Mouse (Mus musculus): ENCODE data around the gene Mypop. TPM values are rescaled to one million over a fixed set of nuclear protein-coding genes. Genes with fewer than 3 reads are reported as not detected.
A peak's percentile ranks its signal among the peaks of the same experiment; 100 is the strongest.

Mypop gene
- polyA plus RNA-seq (2015; fragmentation: Nextera tagmentation; extraction: Ambion mirVana): 3.8 and 4.2 TPM in 2 replicates

DNA sequence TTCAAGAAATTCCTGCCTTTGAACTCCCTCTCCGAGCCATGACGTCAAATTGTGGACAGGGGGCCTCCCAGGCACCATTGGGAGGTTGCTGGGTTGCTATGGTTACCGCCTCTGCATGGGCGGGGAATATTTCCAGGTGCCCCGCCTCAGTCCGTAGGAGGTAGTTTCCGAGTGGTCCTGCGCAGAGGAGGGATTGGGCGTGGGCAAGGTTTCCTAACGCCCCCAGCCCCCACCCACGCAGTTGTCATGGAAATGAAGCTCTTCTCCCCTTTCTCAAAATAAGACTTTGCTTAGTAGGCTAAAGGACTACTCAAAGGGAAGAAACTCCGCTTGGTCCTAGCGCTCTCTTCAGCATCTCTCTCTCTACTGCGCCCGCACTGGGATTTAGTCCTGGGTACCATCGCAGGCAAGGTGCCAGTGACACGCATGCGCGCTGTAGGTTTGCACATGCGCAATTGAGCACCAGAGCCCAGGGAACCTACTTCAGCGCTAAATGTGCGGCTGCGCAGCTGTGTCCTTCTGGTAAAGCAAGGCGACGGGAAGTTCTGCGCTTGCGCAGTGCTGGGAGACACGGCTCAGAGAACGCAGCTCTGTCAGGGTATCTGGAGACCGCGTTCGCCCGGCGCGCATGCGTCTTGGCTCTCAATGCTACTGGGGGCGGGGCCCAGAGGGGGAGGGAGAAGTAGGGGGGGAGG is at the start of gene Mypop:
Gene Mypop (plus strand): TSS at position 645 of the 695 bp plus-strand sequence.
- H3K4me2 ChIP-seq (replicated peaks): peak within 1 kb of the TSS; percentile 82
- no peaks in the 10 kb centered on the region; the same call in 1 of the 2 replicates for H3K36me3 ChIP-seq
- peak within 1 kb of the TSS; percentile 92 for H3K27ac ChIP-seq
- H3K9me3 ChIP-seq: no peaks in the 10 kb centered on the region
- H3K4me1 ChIP-seq (replicated peaks): peaks cover 48% of the 10 kb centered on the region
- peak; percentile 94 for ATAC-seq
- H3K4me3 ChIP-seq (replicated peaks): peak within 1 kb of the TSS; percentile 61
- H3K9ac ChIP-seq (replicated peaks): peak within 1 kb of the TSS; percentile 79
- H3K27me3 ChIP-seq: peaks cover 21% of the 10 kb centered on the region
- under 1% methylated on average over 36 of the region's 37 CpGs for WGBS

DNA sequence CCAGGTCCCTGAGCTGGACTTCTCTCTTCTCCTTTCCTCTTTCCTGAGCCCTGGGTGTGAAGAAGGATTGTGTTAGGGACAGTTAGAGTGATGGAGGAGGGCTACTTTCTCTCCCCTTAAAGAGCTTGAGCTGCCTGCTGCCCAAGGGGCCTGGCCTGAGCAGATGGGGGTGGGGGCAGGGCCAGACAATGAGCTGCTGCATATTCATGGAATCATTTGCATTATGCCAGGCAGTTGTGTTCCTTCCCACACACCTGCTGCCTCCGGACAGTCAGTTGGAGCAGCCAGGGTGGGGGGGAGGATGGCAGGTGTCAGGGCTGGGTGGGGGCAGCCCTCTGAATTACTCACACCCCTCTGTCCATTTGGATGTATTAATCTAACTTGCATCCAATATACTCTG is 48.7 kb upstream of the Mypop start:
- Histone ChIP-seq H3K4me2 (replicated peaks) (peak overlapping the region; percentile 46), H3K4me1 (replicated peaks) (peaks cover 79% of the 10 kb centered on the region), H3K27me3 (no peaks in the 10 kb centered on the region), H3K4me3 (replicated peaks) (peak overlapping the region; percentile 16), H3K9me3 (no peaks in the 10 kb centered on the region), H3K9ac (replicated peaks) (peak overlapping the region; percentile 51), H3K36me3 (peaks cover 42% of the 10 kb centered on the region), H3K27ac (peak overlapping the region; percentile 88)
- peak; percentile 91 for ATAC-seq
- WGBS: 0% methylated on average over 1 of the region's 1 CpGs

DNA sequence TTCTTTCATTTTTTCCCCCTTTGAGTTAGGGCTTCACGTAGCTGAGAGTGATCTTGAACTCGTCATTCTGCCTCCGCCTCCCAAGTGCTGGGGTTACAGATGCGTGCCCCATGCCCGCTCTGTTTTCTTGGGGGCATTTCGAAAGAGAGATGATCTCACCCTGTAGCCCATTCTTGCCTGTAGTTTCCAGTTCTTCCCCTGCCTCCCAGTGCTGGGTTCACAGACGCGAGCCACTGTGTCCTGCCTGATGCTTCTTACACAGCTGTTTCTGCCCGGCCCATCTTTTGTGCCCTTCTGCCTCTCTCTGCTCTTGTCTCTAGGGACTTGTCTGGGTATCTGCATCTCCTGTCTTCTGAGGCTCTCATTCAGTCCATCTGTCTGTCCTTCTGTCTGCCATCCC is 48.2 kb upstream of the Mypop start:
- H3K27ac ChIP-seq: peak overlapping the region; percentile 88
- peaks cover 46% of the 10 kb centered on the region for H3K36me3 ChIP-seq
- no peaks in the 10 kb centered on the region for H3K27me3 ChIP-seq
- H3K4me1 ChIP-seq (replicated peaks): peaks cover 81% of the 10 kb centered on the region
- peak; percentile 34 for ATAC-seq
- 35% methylated on average over 9 of the region's 9 CpGs for WGBS
- H3K9ac ChIP-seq (replicated peaks): peak overlapping the region; percentile 2; the same call in 1 of the 2 replicates
- no peaks in the 10 kb centered on the region for H3K9me3 ChIP-seq
- H3K4me3 ChIP-seq (replicated peaks): no peak overlapping the region
- peak overlapping the region; percentile 46; the same call in 1 of the 2 replicates for H3K4me2 ChIP-seq (replicated peaks)

DNA sequence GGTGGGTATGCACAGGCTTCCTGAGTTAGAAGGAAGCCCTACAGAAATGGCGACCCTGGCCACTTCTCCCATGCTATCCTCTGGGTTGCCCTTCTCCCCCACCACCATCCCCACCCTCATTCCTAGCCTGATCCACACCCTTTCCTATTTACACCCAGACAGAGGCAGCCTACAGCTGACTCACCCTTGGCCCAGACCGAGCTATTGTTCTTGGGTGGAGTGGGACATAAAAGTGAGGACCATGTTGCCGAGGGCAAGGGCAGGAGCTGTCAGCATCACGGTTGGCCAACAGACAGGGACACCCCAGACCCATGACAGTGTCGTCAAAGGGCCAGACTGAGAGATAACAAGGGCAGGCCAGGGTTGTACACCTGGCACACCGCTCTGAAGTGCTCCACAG is 42.9 kb upstream of the Mypop start:
- ATAC-seq: no peak
- peaks cover 73% of the 10 kb centered on the region for H3K4me1 ChIP-seq (replicated peaks)

DNA sequence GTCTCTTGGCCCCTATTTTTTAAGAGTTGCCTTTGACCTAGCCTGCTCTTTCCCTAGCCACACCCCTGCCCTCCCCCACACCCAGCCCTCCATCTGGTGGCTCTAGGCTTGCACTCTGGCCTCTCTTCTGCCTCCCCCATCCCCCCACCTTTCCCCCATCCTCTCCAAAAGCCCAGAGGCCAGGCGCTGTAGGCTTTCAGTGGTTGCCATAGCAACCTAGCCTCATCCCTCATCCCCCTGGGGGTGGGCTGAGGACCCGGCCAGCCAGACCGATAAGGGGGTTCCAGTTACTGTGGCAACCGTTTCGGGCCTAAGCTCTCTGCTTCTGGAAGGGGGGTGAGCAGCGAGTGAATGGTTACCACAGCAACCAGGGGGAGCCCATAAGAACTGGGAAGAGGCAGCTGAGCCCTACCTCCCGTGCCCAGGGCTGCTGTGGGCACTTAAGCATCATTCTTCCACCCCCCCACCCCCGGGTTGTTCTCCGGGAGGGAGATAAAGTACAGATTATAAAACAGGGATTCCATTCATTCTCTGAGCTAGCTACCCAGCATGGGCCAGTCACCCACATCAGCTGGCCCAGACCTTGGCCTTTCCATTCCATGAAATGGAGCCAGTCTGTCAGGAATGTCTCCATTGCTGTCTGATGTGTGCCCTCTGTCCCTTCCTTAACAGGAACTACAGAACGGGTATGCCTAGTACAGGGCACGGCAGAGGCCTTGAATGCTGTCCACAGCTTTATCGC is 41.1 kb upstream of the Mypop start:
- Histone ChIP-seq H3K4me3 (replicated peaks) (peak overlapping the region; percentile 19), H3K9me3 (no peaks in the 10 kb centered on the region), H3K4me1 (replicated peaks) (peaks cover 55% of the 10 kb centered on the region), H3K9ac (replicated peaks) (peak overlapping the region; percentile 49), H3K36me3 (peaks cover 56% of the 10 kb centered on the region), H3K4me2 (replicated peaks) (peak overlapping the region; percentile 49), H3K27ac (peak overlapping the region; percentile 97), H3K27me3 (no peaks in the 10 kb centered on the region)
- ATAC-seq: peak; percentile 95
- 5% methylated on average over 12 of the region's 12 CpGs for WGBS

More for the DNA sequence above, 42.9 kb upstream of the Mypop start:
- H3K4me3 ChIP-seq (replicated peaks): no peak overlapping the region
- H3K9me3 ChIP-seq: no peaks in the 10 kb centered on the region
- peak overlapping the region; percentile 49; the same call in 1 of the 2 replicates for H3K9ac ChIP-seq (replicated peaks)
- H3K27ac ChIP-seq: peak overlapping the region; percentile 97
- peaks cover 44% of the 10 kb centered on the region for H3K36me3 ChIP-seq
- 51% methylated on average over 6 of the region's 6 CpGs for WGBS
- H3K27me3 ChIP-seq: no peaks in the 10 kb centered on the region
- H3K4me2 ChIP-seq (replicated peaks): no peak overlapping the region

DNA sequence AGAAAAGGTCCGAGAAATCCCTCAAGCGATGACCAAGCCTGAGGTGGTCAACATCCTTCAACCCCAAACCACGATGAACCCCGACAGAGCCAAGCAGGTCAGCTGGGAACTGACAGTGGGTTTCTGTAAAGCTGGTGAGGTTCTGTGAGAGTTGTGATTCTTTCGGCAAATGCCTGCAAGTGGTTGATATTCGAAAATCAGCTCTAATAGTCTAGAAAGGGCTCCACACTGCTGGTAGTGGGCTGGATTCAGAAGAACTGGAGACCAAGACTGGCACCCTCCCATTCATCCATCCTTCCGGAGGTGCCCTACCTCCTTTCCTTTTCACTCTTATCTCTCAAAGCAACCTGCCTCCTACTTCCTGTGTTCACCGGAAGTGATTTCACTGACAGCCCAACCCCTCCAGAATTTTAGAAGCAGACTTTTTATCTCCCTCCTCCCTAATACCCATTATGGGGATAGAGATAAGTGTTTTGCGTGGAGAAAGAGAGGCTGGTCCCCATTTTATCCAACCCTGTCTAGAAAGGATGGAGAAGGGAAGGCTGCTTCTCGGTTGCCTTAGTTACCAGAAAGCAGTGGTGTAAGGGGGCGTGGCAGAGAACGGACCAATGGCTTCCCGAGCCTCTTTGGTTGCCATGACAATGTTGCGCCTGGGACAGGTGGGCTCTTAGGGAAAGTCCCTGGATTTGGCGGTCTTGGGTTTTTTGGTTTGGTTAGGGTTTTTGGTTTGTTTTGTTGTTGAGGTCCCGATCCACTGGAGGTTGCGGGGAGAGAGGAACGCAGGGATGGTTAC is 40.3 kb upstream of the Mypop start:
- Histone ChIP-seq H3K27ac (peak overlapping the region; percentile 97), H3K9me3 (no peaks in the 10 kb centered on the region), H3K4me2 (replicated peaks) (peak overlapping the region; percentile 49), H3K9ac (replicated peaks) (peak overlapping the region; percentile 49), H3K4me1 (replicated peaks) (peaks cover 52% of the 10 kb centered on the region), H3K4me3 (replicated peaks) (peak overlapping the region; percentile 19; the same call in 1 of the 2 replicates), H3K27me3 (no peaks in the 10 kb centered on the region), H3K36me3 (peaks cover 54% of the 10 kb centered on the region)
- ATAC-seq: peak; percentile 32; the same call in 1 of the 2 replicates
- 12% methylated on average over 18 of the region's 18 CpGs for WGBS

DNA sequence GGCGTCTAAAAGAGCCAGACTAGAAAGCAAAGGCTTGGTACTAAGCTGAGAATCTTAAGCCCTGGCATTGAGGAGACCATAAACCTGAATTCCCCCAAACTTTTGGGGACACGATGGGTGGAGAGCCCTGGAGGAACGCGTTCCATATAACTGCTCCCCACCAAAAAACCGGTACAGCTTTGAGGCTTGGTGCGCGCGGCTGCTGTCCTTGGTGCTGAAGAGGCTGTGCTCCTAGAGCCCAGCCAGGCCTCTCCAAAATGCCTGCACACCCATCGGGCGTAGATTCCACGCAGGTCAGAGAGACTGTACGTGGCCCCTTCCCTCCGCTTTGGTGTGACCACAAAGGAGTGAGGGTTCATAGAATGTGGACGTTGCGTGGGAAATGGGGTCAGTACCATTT is 39.6 kb upstream of the Mypop start:
- H3K36me3 ChIP-seq: peaks cover 55% of the 10 kb centered on the region
- peak overlapping the region; percentile 44 for H3K9ac ChIP-seq (replicated peaks)
- 22% methylated on average over 15 of the region's 15 CpGs for WGBS
- H3K4me2 ChIP-seq (replicated peaks): peak overlapping the region; percentile 49
- H3K4me1 ChIP-seq (replicated peaks): peaks cover 52% of the 10 kb centered on the region
- H3K9me3 ChIP-seq: no peaks in the 10 kb centered on the region
- 0 out of 2 replicates have a peak overlapping the region, but pooled peaks have one; percentile 1 for H3K4me3 ChIP-seq (replicated peaks)
- H3K27me3 ChIP-seq: no peaks in the 10 kb centered on the region
- no peak for ATAC-seq
- H3K27ac ChIP-seq: peak overlapping the region; percentile 97

DNA sequence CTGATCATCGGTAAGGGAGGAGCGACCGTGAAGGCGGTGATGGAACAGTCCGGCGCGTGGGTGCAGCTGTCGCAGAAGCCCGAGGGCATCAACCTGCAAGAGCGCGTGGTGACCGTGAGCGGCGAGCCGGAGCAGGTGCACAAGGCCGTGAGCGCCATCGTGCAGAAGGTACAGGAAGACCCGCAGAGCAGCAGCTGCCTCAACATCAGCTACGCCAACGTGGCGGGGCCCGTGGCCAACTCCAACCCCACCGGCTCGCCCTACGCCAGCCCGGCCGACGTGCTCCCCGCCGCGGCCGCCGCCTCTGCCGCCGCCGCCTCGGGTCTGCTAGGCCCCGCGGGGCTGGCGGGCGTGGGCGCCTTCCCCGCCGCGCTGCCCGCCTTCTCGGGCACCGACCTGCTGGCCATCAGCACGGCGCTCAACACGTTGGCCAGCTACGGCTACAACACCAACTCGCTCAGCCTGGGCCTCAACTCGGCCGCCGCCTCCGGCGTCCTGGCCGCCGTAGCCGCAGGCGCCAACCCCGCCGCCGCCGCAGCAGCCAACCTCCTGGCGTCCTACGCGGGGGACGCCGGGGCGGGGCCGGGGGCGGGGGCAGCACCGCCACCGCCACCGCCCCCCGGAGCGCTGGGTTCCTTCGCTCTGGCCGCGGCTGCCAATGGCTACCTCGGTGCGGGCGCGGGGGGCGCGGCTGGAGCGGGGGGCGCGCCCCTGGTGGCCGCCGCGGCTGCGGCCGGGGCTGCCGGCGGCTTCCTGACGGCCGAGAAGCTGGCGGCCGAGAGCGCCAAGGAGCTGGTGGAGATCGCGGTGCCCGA is 33.3 kb upstream of the Mypop start:
- ATAC-seq: peak; percentile 45
- Histone ChIP-seq H3K36me3 (peaks cover 55% of the 10 kb centered on the region), H3K4me3 (replicated peaks) (peak overlapping the region; percentile 38), H3K4me2 (replicated peaks) (peak overlapping the region; percentile 67), H3K9me3 (no peaks in the 10 kb centered on the region), H3K27ac (peak overlapping the region; percentile 80), H3K4me1 (replicated peaks) (peaks cover 61% of the 10 kb centered on the region), H3K9ac (replicated peaks) (peak overlapping the region; percentile 61), H3K27me3 (no peaks in the 10 kb centered on the region)
- WGBS: under 1% methylated on average over 81 of the region's 107 CpGs

DNA sequence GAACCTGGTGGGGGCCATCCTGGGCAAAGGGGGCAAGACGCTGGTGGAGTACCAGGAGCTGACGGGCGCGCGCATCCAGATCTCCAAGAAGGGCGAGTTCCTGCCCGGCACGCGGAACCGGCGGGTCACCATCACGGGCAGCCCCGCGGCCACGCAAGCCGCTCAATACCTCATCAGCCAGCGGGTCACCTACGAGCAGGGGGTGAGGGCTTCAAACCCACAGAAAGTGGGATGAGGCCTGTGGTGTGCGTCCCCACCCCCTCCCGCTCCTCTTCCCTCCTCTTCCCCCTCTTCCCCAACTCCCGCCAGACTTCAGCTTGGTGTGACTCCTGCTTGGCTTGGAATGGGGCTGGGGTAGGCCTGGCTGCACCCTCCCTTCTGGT is 32.7 kb upstream of the Mypop start:
- peak; percentile 12; the same call in 1 of the 2 replicates for ATAC-seq
- H3K4me3 ChIP-seq (replicated peaks): peak overlapping the region; percentile 38
- H3K9me3 ChIP-seq: no peaks in the 10 kb centered on the region
- H3K27ac ChIP-seq: peak overlapping the region; percentile 80
- H3K4me1 ChIP-seq (replicated peaks): peaks cover 67% of the 10 kb centered on the region
- peak overlapping the region; percentile 67 for H3K4me2 ChIP-seq (replicated peaks)
- H3K36me3 ChIP-seq: peaks cover 49% of the 10 kb centered on the region
- no peaks in the 10 kb centered on the region for H3K27me3 ChIP-seq
- WGBS: 2% methylated on average over 21 of the region's 21 CpGs
- H3K9ac ChIP-seq (replicated peaks): peak overlapping the region; percentile 61

DNA sequence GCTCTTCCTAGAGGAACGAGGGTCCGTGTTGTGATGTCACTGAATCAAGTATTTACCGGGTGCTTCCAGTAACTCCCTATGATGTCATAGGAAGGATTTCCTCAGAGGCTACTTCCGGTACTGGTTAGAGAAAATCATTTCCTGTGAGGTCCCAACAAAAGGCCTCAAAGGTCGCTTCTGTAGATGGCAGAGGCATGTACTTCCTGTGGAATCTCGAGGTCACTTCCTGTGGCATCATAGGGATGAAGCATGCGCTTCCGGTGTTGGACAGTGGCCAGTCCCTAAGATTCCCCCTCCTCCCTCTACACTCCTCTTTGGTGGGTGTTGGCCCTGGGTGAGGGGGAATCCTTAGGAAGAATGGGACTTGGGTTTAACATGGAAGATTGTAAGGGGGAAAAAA is 31.6 kb upstream of the Mypop start:
- Histone ChIP-seq H3K4me1 (replicated peaks) (peaks cover 78% of the 10 kb centered on the region), H3K36me3 (peaks cover 39% of the 10 kb centered on the region), H3K27ac (peak overlapping the region; percentile 64), H3K27me3 (no peaks in the 10 kb centered on the region), H3K9me3 (no peaks in the 10 kb centered on the region), H3K4me2 (replicated peaks) (no peak overlapping the region), H3K4me3 (replicated peaks) (no peak overlapping the region), H3K9ac (replicated peaks) (no peak overlapping the region)
- ATAC-seq: no peak
- WGBS: 73% methylated on average over 8 of the region's 8 CpGs

Data from midbrain, embryonic 13.5 days (tissue).